Mouse (Mus musculus): ENCODE measurements at regions not wholly inside any gene's neighbourhood (a gene's known extent, or its start where the extent isn't known, plus 50 kb on each side); places are given as distances from the start of the nearest gene placed in this dataset.

- no peak for TF ChIP-seq CTCF (IDR thresholded peaks at IDR 0.05; ENCODE audit: extremely low read depth, insufficient read depth, low read length)
- no peak for TF ChIP-seq POLR2A (IDR thresholded peaks at IDR 0.05; ENCODE audit: extremely low read depth, insufficient read depth, low read length)
These were observed 405.1 kb upstream of the Tnc start for GRCm38 (mm10) chr4:64451946-64452345.
